Mouse (Mus musculus) forebrain, embryonic 14.5 days (tissue): ENCODE measurements around the gene Cntrl. TPM values are rescaled to one million over a fixed set of nuclear protein-coding genes. Genes with fewer than 3 reads are reported as not detected.

Experiments
- ATAC-seq: fragments of 200-750 bp; cut with Nextera tagmentation; 2 replicates; pipeline ENCODE4 v1.8.0; 2017; ENCODE audit warnings: mild to moderate bottlenecking, moderate library complexity
- DNase-seq: peaks from one replicate; pipeline ENCODE4 v3.0.0-alpha.2; 2015; ENCODE audit warnings: low spot score
- H3K27ac ChIP-seq: fragments of 300-500 bp; sonication (generic); 2 replicates; pipeline ENCODE4 v1.5.1; 2014; ENCODE audit warnings: low read depth, mild to moderate bottlenecking, control low read depth, low read length, moderate library complexity
- H3K27me3 ChIP-seq: fragments of 300-500 bp; sonication (generic); replicated peaks from 2 replicates; pipeline ENCODE4 v1.6.1; 2014; ENCODE audit warnings: low read length, control low read depth, mixed read lengths; ENCODE audit not compliant: control insufficient read depth, insufficient read depth
- H3K36me3 ChIP-seq: fragments of 300-500 bp; sonication (generic); 2 replicates; pipeline ENCODE4 v1.6.1; 2014; ENCODE audit warnings: low read length, control low read depth; ENCODE audit not compliant: control insufficient read depth, insufficient read depth
- H3K4me1 ChIP-seq: fragments of 300-500 bp; sonication (generic); 2 replicates; pipeline ENCODE4 v1.6.1; 2014; ENCODE audit warnings: antibody characterized with exemption, low read length, control low read depth; ENCODE audit not compliant: control insufficient read depth, insufficient read depth
- H3K4me2 ChIP-seq: fragments of 300-500 bp; sonication (generic); 2 replicates; pipeline ENCODE4 v1.6.1; 2014; ENCODE audit warnings: mild to moderate bottlenecking, control low read depth, low read length
- H3K4me3 ChIP-seq: fragments of 300-500 bp; sonication (generic); 2 replicates; pipeline ENCODE4 v1.5.1; 2014; ENCODE audit warnings: low read depth, low read length, control low read depth
- H3K9ac ChIP-seq: fragments of 300-500 bp; sonication (generic); 2 replicates; pipeline ENCODE4 v1.6.1; 2014; ENCODE audit warnings: mild to moderate bottlenecking, low read length, control low read depth, moderate library complexity
- H3K9me3 ChIP-seq: fragments of 300-500 bp; sonication (generic); replicated peaks from 2 replicates; pipeline ENCODE4 v1.6.1; 2016; ENCODE audit warnings: low read length, control low read depth, mixed read lengths; ENCODE audit not compliant: control insufficient read depth
- WGBS: fragments of 180-500 bp; shearing (Covaris S2); extraction: QIAGEN DNeasy Blood & Tissue Kit; methylation state at CpG from one replicate; pipeline ENCODE4 v1.1.7; 2014; 5-methylcytosine and 5-hydroxymethylcytosine counted together
- polyA plus RNA-seq: library from polyadenylated mRNA; unstranded; fragments of >200 nt; fragmentation: Nextera tagmentation; extraction: Ambion mirVana; gene quantifications from 2 replicates; pipeline ENCODE4 v1.2.1, GENCODE M21; 2014

The Cntrl gene
- polyA plus RNA-seq, 1 experiment from 2014 or later: 14.9 TPM

- Histone ChIP-seq H3K4me3 (no peak overlapping the region), H3K9me3 (no peaks in the 10 kb centered on the region), H3K4me2 (no peak overlapping the region), H3K27me3 (no peaks in the 10 kb centered on the region), H3K9ac (no peak overlapping the region), H3K4me1 (no peaks in the 10 kb centered on the region), H3K27ac (no peak overlapping the region), H3K36me3 (peaks cover 88% of the 10 kb centered on the region)
- no peak for ATAC-seq
- WGBS: 66% methylated on average over 5 of the region's 5 CpGs
- no peak for DNase-seq
These were observed 64.8 kb downstream of the Cntrl start for GRCm38 (mm10) chr2:35174100-35174499.

DNA sequence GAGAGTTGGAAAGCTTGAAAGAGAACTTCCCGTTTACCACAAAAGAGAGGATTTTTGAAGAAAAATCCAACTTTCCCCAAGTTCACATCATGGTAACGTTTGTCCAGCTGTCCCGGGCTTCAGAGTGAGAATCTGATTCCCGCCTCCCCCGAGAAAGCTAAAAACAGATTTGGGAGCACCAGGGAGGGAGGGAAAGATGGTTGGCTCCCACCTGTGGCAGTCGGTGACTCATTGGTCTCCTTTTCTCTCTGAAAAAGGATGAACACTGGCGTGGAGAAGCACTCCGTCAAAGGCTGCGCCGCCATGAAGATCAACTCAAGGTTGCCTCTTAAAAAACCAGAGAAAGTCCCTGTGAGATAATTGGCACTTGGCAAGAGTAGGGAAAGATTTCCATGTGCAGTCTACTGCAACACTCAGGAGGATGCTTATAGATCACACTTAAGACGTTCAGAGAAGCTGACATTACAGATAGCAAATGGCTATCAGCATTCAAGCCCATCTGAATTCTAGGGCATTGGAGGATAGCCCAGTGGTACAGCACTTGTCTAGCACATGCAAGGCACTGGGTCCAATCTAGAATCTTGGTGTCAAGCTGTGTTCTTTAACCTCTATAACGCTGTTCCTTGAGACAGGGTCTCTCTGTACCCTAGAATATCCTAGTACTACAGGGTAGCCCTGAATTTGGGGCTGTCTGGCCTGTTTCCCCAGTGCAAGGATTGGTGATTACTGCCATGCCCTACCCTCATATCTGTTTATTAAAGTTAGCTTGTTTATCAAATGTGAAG is 66.2 kb downstream of the Cntrl start:
- ATAC-seq: no peak
- no peak overlapping the region for H3K4me2 ChIP-seq

DNA sequence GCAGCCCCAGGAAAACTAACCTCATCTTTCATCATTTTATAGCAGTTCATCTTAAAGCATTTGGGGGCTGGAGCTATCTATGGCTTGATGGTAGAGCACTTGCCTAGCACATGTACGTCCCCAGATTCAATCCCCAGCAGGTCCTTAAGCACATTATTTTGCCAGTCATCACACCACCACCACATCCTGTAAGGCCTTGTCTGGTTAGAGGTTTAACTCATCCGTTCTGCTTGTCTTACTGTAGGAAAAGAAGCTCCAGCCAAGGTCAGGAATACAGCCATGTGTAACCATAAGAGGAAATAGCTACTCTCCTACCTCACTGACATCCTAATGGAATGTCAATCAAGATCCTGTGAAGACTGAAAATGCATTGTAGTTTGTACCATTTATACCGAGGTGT is 68.9 kb downstream of the Cntrl start:
- H3K36me3 ChIP-seq: peaks cover 85% of the 10 kb centered on the region

More for the DNA sequence above, 66.2 kb downstream of the Cntrl start:
- WGBS: 93% methylated on average over 12 of the region's 12 CpGs
- no peak overlapping the region for H3K9ac ChIP-seq
- no peaks in the 10 kb centered on the region for H3K27me3 ChIP-seq
- no peak for DNase-seq
- H3K27ac ChIP-seq: no peak overlapping the region
- H3K4me3 ChIP-seq: no peak overlapping the region
- H3K4me1 ChIP-seq: no peaks in the 10 kb centered on the region
- peaks cover 88% of the 10 kb centered on the region for H3K36me3 ChIP-seq
- no peaks in the 10 kb centered on the region for H3K9me3 ChIP-seq

DNA sequence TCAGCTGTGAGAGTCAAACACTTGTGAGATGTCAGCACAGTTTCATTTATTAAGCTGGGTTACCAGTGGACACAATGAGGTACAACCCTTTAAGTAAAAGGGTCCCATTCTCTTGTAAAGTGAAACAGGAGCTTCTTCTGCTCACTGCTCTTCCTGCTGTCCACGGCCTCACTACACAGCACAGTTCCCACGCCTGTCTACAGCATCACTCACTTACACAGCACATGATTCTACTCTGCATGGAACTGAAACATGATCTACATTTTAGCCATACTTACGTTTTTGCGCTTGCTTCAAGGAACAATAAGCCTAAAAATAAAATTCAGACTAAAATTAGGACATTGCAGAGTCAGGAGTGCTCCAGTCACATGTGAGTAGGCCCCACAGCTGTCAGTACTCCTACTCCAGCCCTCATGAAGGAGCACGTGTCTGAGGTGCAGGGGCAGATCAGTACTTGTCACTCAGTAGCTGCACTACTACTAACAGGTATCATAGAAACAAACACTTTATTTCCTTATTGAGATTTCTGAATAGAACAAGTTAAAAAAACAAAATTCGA is 73.9 kb downstream of the Cntrl start:
- Histone ChIP-seq H3K36me3 (peaks cover 70% of the 10 kb centered on the region), H3K4me3 (no peak overlapping the region), H3K27ac (no peak overlapping the region), H3K9ac (no peak overlapping the region), H3K27me3 (no peaks in the 10 kb centered on the region), H3K4me2 (no peak overlapping the region), H3K4me1 (no peaks in the 10 kb centered on the region), H3K9me3 (no peaks in the 10 kb centered on the region)
- no peak for DNase-seq
- ATAC-seq: no peak
- 94% methylated on average over 6 of the region's 6 CpGs for WGBS

More for the DNA sequence above, 68.9 kb downstream of the Cntrl start:
- no peak for ATAC-seq
- Histone ChIP-seq H3K4me2 (no peak overlapping the region), H3K9ac (no peak overlapping the region), H3K27me3 (no peaks in the 10 kb centered on the region), H3K9me3 (no peaks in the 10 kb centered on the region), H3K27ac (no peak overlapping the region), H3K4me3 (no peak overlapping the region), H3K4me1 (no peaks in the 10 kb centered on the region)
- DNase-seq: no peak
- WGBS: 87% methylated on average over 3 of the region's 3 CpGs

DNA sequence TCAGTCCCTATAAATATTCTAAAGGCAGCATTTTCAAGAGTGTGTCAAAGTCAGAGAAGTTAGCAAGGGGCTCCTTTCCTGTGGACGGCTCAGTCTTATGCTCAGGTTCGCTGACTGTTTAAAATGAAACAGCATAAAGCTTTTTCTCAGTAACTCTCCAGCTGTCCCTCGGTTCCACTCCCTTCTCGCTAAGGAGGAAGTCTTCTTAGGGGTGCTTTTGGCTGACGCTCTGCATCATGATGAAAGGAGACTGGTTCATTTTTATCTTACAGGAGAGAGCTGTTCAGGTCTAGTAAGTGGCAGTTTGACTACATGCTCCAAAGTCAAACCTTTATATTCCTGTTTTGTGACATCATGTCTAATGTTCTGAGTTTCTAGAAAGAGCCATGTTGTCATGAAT is 79.6 kb downstream of the Cntrl start:
- WGBS: 88% methylated on average over 5 of the region's 5 CpGs
- Histone ChIP-seq H3K4me2 (no peak overlapping the region), H3K4me3 (no peak overlapping the region), H3K9ac (no peak overlapping the region), H3K27ac (no peak overlapping the region), H3K36me3 (peaks cover 48% of the 10 kb centered on the region), H3K27me3 (no peaks in the 10 kb centered on the region), H3K9me3 (no peaks in the 10 kb centered on the region), H3K4me1 (no peaks in the 10 kb centered on the region)
- ATAC-seq: no peak
- DNase-seq: no peak

DNA sequence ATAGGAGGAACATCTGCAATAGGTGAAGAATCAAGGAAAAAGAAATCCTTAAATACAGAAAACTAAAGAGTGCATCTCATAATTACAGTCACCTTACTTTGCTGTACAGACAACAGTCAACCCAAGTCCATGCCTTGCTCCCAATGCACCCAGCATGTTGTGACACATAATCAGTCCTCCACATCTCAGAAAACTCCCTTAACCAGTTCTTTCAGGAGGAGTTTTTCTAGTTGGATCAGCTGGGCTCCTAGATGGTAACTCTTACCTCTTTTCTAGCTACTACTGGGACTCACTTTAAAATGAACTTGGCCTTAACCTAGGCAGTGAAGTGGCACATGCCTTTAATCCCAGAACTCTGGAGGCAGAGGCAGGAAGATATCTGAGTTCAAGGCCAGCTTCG is 84.7 kb downstream of the Cntrl start:
- DNase-seq: no peak

DNA sequence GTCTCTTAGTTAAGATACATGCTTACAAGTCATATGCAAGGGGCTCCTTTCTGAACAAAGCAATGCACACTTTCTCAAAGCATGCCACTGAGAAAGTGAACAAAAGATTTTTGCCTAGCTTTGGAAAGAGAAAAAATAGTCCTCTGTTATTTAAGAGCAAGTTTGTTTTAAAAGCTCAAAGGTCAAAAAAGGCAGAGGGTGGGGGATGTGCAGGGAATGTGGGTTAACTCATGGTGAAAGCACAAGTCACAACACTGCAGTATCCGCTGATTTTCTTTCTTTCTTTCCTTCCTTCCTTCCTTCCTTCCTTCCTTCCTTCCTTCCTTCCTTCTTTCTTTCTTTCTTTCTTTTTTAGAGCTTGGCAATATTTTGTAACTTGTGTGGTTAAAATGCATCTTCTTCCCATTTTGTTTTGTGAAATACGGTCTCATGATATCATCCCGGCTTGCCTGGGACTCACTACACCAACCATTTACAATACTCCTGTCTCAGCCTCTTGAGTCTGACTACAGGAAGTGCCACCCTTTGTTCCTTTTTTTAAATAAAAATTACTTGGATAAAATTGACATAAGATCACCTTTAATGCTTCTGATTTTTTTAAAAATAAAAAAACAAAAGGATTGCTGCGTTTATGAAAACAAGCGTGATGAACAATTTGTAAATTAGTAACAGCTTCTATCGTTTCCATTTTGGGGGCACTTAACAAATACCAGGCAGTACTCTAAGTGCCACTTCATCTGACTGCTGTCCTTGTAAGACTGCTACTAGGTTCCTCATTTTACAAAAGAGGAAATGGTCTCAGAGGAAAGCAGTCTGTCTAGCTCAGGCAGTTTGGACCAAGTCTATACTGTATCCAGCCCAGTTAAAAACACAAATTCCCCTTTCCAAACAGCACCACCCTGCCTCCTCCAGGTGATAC is 86.6 kb downstream of the Cntrl start:
- Histone ChIP-seq H3K27me3 (no peaks in the 10 kb centered on the region), H3K36me3 (no peaks in the 10 kb centered on the region), H3K4me1 (peaks cover 18% of the 10 kb centered on the region; the same call in 1 of the 2 replicates), H3K27ac (no peak overlapping the region), H3K9me3 (no peaks in the 10 kb centered on the region), H3K9ac (no peak overlapping the region), H3K4me2 (no peak overlapping the region), H3K4me3 (no peak overlapping the region)
- ATAC-seq (no peak), DNase-seq (no peak)
- 83% methylated on average over 6 of the region's 6 CpGs for WGBS

More for the DNA sequence above, 84.7 kb downstream of the Cntrl start:
- no peak for ATAC-seq
- no peak overlapping the region for H3K4me3 ChIP-seq
- H3K36me3 ChIP-seq: peaks cover 14% of the 10 kb centered on the region
- no peak overlapping the region for H3K9ac ChIP-seq
- H3K4me1 ChIP-seq: peaks cover 10% of the 10 kb centered on the region; the same call in 1 of the 2 replicates
- H3K4me2 ChIP-seq: no peak overlapping the region
- no peaks in the 10 kb centered on the region for H3K9me3 ChIP-seq
- 88% methylated on average over 1 of the region's 1 CpGs for WGBS
- no peaks in the 10 kb centered on the region for H3K27me3 ChIP-seq
- no peak overlapping the region for H3K27ac ChIP-seq

DNA sequence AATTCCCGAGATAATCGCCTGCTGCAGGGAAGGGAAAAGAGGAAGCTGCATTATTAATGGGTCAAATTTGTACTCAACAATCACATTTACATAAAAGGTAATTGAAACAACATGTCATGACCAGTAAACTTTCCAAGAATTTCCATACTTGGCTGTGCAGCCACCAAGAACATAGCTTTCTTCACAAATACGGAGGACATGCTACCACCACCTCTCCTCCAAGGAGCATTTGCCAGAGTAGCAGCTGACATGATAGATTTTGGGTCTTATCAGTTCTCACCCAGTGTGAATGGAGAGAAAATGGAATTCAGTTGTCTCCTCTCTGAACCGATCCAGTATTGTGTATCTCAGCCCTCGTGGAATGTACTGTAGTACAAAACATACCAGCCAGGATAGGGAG is 90.2 kb downstream of the Cntrl start:
- H3K4me1 ChIP-seq: peaks cover 20% of the 10 kb centered on the region; the same call in 1 of the 2 replicates
- ATAC-seq: no peak
- peak overlapping the region; percentile 93 for H3K9ac ChIP-seq
- no peaks in the 10 kb centered on the region for H3K27me3 ChIP-seq
- no peak for DNase-seq
- 18% methylated on average over 5 of the region's 5 CpGs for WGBS
- H3K9me3 ChIP-seq: no peaks in the 10 kb centered on the region
- no peaks in the 10 kb centered on the region for H3K36me3 ChIP-seq
- no peak overlapping the region for H3K27ac ChIP-seq
- peak overlapping the region; percentile 99 for H3K4me3 ChIP-seq
- H3K4me2 ChIP-seq: peak overlapping the region; percentile 91
